Mouse (Mus musculus) heart, embryonic 11.5 days (tissue): ENCODE data around the gene Cyp39a1. TPM values are rescaled to one million over a fixed set of nuclear protein-coding genes. Genes with fewer than 3 reads are reported as not detected.

ENCODE experiments used
- ATAC-seq: fragments of 200-750 bp; cut with Nextera tagmentation; replicated peaks from 2 replicates; pipeline ENCODE4 v1.8.0; 2017; ENCODE audit warnings: moderate library complexity; ENCODE audit not compliant: insufficient number of reproducible peaks, low FRiP score, low TSS enrichment
- H3K27ac ChIP-seq: fragments of 300-500 bp; sonication (generic); 2 replicates; pipeline ENCODE4 v1.5.1; 2014; ENCODE audit warnings: mild to moderate bottlenecking, low read depth, low read length
- H3K27me3 ChIP-seq: fragments of 300-500 bp; sonication (generic); 2 replicates; pipeline ENCODE4 v1.6.1; 2014; ENCODE audit warnings: mild to moderate bottlenecking, low read length, mixed read lengths; ENCODE audit not compliant: control insufficient read depth, insufficient read depth
- H3K36me3 ChIP-seq: fragments of 300-500 bp; sonication (generic); 2 replicates; pipeline ENCODE4 v1.6.1; 2014; ENCODE audit warnings: mild to moderate bottlenecking, low read length, moderate library complexity, mixed read lengths; ENCODE audit not compliant: control insufficient read depth, insufficient read depth
- H3K4me1 ChIP-seq: fragments of 300-500 bp; sonication (generic); 2 replicates; pipeline ENCODE4 v1.6.1; 2014; ENCODE audit warnings: low read length; ENCODE audit not compliant: control insufficient read depth, insufficient read depth
- H3K4me2 ChIP-seq: fragments of 300-500 bp; sonication (generic); 2 replicates; pipeline ENCODE4 v1.6.1; 2014; ENCODE audit warnings: mild to moderate bottlenecking, moderate library complexity
- H3K4me3 ChIP-seq: fragments of 300-500 bp; sonication (generic); 2 replicates; pipeline ENCODE4 v1.5.1; 2014; ENCODE audit warnings: low read depth, low read length
- H3K9ac ChIP-seq: fragments of 300-500 bp; sonication (generic); 2 replicates; pipeline ENCODE4 v1.6.1; 2014; ENCODE audit warnings: mild to moderate bottlenecking, low read depth, low read length, moderate library complexity
- H3K9me3 ChIP-seq: fragments of 300-500 bp; sonication (generic); replicated peaks from 2 replicates; pipeline ENCODE4 v1.6.1; 2016; ENCODE audit warnings: low read length; ENCODE audit not compliant: control insufficient read depth
- WGBS: fragments of 180-500 bp; shearing (Covaris S2); extraction: QIAGEN DNeasy Blood & Tissue Kit; methylation state at CpG from one replicate; pipeline ENCODE4 v1.1.7; 2014; ENCODE audit not compliant: insufficient replicate concordance; 5-methylcytosine and 5-hydroxymethylcytosine counted together
- polyA plus RNA-seq: library from polyadenylated mRNA; unstranded; fragments of >200 nt; fragmentation: Nextera tagmentation; extraction: Ambion mirVana; gene quantifications from 2 replicates; pipeline ENCODE4 v1.2.1, GENCODE M21; 2014

Gene Cyp39a1
- polyA plus RNA-seq, 1 experiment from 2014 or later, result 18.6 TPM

DNA sequence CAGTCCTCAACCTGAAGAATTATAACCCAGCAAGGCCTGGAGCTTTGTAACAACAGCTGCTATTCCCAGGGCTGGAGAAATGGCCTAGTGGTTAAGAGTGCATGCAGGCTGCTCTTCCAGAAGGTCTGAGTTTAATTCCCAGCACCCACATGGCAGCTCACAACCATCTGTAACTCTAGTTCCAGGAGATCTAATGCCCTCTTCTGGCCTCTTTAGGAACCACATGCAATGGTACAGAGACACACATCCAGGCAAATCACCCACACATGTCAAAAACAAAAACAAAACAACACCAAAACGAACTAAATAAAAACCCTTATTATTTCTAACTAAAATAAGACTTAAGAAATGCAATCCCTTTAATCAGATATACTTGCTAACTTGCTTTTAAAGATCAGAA is 26.4 kb upstream of the Cyp39a1 start:
- H3K36me3 ChIP-seq, result no peaks in the 10 kb centered on the region
- no peak for ATAC-seq
- peaks cover 14% of the 10 kb centered on the region for H3K4me1 ChIP-seq
- no peaks in the 10 kb centered on the region for H3K9me3 ChIP-seq
- no peak overlapping the region for H3K9ac ChIP-seq
- H3K27ac ChIP-seq, result no peak overlapping the region
- H3K4me2 ChIP-seq, result no peak overlapping the region
- H3K4me3 ChIP-seq, result no peak overlapping the region
- no peaks in the 10 kb centered on the region for H3K27me3 ChIP-seq
- 71% methylated on average over 1 of the region's 1 CpGs for WGBS

DNA sequence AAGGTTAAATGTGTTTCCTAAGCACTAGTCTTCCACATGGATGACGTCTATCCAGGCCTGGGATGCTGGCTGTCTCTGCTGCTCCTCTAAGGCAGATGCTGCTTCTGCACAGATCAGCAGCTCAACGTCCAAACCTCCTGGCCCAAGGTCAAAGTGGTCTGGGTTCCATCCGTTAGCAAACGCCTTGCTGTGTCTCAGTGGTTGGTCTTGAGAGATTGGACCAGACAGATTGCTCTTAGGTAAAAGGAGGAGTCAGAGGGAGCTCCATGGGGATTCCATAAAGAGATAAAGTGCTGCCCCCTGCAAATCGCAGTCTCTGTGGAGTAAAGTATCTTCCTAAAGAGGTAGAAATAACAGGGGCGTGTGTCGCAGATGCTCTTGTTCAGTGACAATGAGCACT is 24.0 kb upstream of the Cyp39a1 start:
- H3K9ac ChIP-seq, result no peak overlapping the region
- H3K4me3 ChIP-seq, result no peak overlapping the region
- WGBS, result 47% methylated on average over 7 of the region's 7 CpGs
- H3K4me1 ChIP-seq, result peaks cover 21% of the 10 kb centered on the region
- H3K4me2 ChIP-seq, result no peak overlapping the region
- ATAC-seq, result no peak
- no peaks in the 10 kb centered on the region for H3K36me3 ChIP-seq
- H3K27me3 ChIP-seq, result no peaks in the 10 kb centered on the region
- H3K27ac ChIP-seq, result no peak overlapping the region
- H3K9me3 ChIP-seq, result no peaks in the 10 kb centered on the region

DNA sequence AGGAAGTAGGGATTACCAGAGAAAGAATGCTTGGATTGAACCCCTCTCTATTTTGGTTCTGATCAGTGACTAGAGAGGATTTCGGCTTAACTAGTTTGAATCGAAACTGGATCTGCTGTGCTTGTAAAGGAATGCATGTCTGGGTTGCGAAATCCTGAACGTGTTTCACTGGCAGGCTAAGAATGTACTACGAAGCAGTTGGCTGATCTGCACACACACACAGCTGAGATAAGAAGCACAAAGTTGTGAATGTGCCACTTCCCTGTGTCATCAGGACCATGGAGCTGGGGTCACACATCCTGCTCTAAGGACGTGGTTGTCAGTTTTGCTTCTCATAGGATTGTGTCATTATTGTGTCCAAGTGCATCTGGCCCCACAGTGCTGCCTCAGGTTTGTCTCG is 22.9 kb upstream of the Cyp39a1 start:
- H3K27ac ChIP-seq, result no peak overlapping the region
- H3K36me3 ChIP-seq, result no peaks in the 10 kb centered on the region
- no peak overlapping the region for H3K4me2 ChIP-seq
- no peak for ATAC-seq
- H3K9me3 ChIP-seq, result no peaks in the 10 kb centered on the region
- H3K9ac ChIP-seq, result no peak overlapping the region
- H3K4me3 ChIP-seq, result no peak overlapping the region
- H3K27me3 ChIP-seq, result no peaks in the 10 kb centered on the region
- peaks cover 24% of the 10 kb centered on the region for H3K4me1 ChIP-seq
- WGBS, result 32% methylated on average over 7 of the region's 7 CpGs

DNA sequence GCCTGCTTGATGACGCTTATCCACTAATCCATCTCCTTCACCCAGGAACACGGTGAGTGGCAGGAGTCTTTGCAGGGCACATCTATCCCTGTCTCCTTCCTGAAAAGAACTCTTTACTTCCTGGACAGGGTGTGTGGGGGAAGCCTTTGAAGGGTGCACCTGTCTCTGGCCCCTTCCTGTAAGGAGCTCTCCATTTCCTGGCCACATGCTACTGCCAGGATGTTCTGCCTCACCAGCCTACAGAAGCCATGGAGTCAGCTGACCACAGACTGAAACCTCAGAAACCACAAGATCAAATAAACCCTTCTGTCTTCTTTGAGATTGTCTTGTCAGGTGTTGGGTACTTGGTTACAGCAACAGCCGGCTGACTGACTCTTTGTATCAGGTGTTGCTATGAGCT is 22.1 kb upstream of the Cyp39a1 start:
- Histone ChIP-seq H3K27ac (no peak overlapping the region), H3K9ac (no peak overlapping the region), H3K36me3 (no peaks in the 10 kb centered on the region), H3K4me3 (no peak overlapping the region), H3K9me3 (no peaks in the 10 kb centered on the region), H3K4me2 (no peak overlapping the region), H3K27me3 (no peaks in the 10 kb centered on the region), H3K4me1 (peaks cover 24% of the 10 kb centered on the region)
- ATAC-seq, result no peak
- WGBS, result 86% methylated on average over 3 of the region's 3 CpGs

DNA sequence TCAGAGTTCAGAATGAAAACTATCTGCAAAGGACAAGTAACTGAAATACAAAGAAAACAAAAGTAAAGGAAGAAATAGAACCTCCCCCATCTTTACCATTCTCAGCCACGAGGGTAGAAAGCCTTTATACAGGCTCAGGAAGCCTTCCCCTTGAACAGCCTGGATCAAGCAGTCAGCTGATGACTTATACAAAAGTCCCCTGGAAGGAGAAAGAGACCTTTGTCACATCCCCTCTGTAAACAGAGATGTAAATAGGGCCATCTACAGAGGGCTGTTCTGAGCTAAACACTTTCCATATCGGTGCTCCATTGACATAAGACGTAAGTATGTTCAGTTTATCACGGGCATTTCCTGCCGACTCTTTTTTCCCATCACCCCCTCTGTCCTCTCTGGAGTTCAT is 20.3 kb upstream of the Cyp39a1 start:
- 52% methylated on average over 5 of the region's 5 CpGs for WGBS
- no peak for ATAC-seq
- no peaks in the 10 kb centered on the region for H3K27me3 ChIP-seq

DNA sequence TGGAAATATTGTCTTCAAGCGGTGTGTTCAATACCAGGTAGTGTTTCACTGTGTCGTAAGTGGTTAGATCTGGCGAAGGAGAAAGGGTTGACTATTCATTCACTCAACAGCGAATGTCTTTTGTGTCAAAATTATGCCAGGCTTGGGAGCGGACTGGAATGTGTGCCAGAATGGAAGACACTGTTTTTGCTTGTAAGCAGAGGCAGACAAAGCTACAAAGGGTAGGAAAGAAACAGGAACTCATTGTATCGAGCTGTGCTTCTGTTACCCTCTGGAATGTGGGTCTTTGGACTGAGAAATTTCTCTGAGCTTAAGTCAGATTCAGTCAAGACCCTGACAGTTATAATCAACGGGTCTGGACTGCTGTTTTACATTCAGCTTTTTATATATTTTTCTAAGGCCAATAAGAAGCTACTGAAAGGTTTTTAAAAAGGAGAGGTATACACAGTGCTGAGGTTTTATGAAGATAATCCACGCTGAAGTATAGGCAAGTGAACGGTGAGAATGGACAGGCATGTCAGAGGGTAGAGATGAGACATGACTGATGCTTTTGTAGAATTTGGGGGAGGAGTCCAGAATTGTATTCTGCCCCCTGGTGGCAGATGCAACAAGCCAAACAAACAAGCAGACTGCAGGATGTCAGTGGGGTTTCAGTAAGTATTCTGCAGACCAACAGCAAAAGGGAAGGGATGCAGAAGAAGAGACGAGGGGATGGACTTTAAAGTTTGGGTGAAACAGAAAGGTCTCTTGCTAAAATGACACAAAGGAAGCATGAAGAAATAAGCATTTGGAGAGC is 17.4 kb upstream of the Cyp39a1 start:
- 73% methylated on average over 10 of the region's 10 CpGs for WGBS
- Histone ChIP-seq H3K4me2 (no peak overlapping the region), H3K9ac (no peak overlapping the region), H3K36me3 (no peaks in the 10 kb centered on the region), H3K4me1 (peaks cover 14% of the 10 kb centered on the region), H3K27ac (no peak overlapping the region), H3K27me3 (no peaks in the 10 kb centered on the region), H3K9me3 (no peaks in the 10 kb centered on the region), H3K4me3 (no peak overlapping the region)
- ATAC-seq, result no peak

More for the DNA sequence above, 20.3 kb upstream of the Cyp39a1 start:
- Histone ChIP-seq H3K27ac (no peak overlapping the region), H3K9ac (no peak overlapping the region), H3K9me3 (no peaks in the 10 kb centered on the region), H3K4me2 (no peak overlapping the region), H3K4me3 (no peak overlapping the region), H3K4me1 (peaks cover 24% of the 10 kb centered on the region), H3K36me3 (no peaks in the 10 kb centered on the region)

DNA sequence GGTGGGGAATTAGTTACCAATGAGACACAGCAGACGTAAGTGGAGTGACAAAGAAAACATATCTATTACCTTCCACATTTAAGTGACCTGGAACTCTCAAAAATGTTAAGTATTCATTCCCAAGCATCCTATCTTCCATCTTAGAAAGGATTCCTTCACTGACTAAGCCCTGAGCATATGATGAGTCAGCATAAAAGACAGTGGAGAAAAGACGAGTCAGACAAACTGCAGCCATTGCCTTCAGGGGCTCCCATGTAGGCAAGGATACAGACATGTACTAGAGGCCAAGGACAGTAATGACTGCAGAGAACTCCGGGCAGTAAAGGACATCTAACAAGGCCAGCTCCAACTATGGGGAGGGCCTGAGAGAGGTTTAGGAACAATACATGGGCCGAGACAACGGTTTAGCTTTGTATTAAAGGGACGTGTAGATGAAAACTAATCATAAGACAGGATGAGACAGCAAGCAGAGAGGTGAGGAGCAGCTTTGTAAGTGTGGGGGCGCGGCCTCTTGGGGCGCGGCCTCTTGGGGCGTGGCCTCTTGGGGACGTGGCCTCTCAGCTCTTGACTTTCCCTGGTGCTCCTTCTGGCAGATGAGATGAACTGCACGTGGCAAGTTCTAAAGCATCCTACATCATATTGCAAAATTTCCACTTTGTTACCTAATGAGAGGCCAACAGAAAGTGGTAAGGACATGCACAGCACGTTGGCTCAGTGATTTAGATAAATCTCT is 15.7 kb upstream of the Cyp39a1 start:
- WGBS, result 58% methylated on average over 13 of the region's 14 CpGs
- H3K4me3 ChIP-seq, result no peak overlapping the region
- no peak overlapping the region for H3K9ac ChIP-seq
- H3K4me1 ChIP-seq, result peaks cover 10% of the 10 kb centered on the region
- no peaks in the 10 kb centered on the region for H3K36me3 ChIP-seq
- H3K27ac ChIP-seq, result no peak overlapping the region
- no peak for ATAC-seq
- no peaks in the 10 kb centered on the region for H3K9me3 ChIP-seq
- H3K4me2 ChIP-seq, result no peak overlapping the region
- H3K27me3 ChIP-seq, result no peaks in the 10 kb centered on the region

DNA sequence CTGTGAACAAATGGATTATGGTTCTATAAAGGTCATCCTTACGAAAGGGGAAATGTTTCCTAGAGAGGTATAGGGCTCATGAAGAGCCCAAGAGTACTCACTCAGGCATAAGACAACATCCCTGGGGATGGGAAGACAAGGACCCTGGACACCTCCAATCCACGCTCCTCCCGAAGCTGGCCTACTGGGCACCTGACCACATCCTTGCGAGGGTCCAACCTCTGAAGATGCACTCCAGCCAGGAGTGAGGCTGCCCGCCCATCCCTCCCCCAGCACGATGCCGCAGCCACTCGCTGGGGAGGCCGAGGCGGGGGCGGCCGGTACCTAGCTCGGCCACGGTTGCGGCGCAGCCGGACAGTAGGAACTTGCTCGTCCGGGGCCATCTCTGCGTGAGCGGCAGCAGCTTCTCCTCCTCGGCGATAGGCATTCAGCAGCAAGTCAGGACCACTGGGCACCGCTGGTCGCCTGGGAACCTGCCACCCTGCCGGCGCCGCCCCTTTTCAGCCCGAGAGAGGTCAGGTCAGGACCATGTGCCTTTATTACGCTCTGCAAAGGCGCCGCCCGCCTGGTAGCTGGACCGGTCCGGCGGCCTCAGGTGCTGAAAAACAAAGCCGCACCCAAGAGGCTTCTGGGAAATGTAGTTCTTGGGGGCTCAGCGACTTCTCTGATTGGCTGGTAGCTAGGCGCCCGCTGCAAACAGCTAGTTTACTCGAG is 492 bp upstream of the Cyp39a1 start, which contains the start of gene Slc25a27:
Slc25a27 (minus strand) TSS at position 639 of the 714 bp plus-strand sequence.
- H3K27ac ChIP-seq, result 0 out of 2 replicates have a peak within 1 kb of the TSS, but pooled peaks have one; percentile 29
- peaks cover 14% of the 10 kb centered on the region for H3K4me1 ChIP-seq
- no peaks in the 10 kb centered on the region for H3K36me3 ChIP-seq
- H3K9ac ChIP-seq, result peak within 1 kb of the TSS; percentile 77
- H3K4me2 ChIP-seq, result peak within 1 kb of the TSS; percentile 93
- peak within 1 kb of the TSS; percentile 89 for H3K4me3 ChIP-seq
- H3K27me3 ChIP-seq, result no peaks in the 10 kb centered on the region
- 1% methylated on average over 40 of the region's 41 CpGs for WGBS
- no peaks in the 10 kb centered on the region for H3K9me3 ChIP-seq
- peak; percentile 94 for ATAC-seq
